Mouse (Mus musculus) bone marrow macrophage, adult 2 months (primary cell): Measurements from ENCODE around the gene Nphp4.

Experiments
- CTCF ChIP-seq: IDR thresholded peaks from 2 replicates; pipeline ENCODE4 v1.5.1; 2012; ENCODE audit warnings: low read depth, mild to moderate bottlenecking, low read length, moderate library complexity
- POLR2A ChIP-seq: IDR thresholded peaks from 2 replicates; pipeline ENCODE4 v1.6.1; 2012; ENCODE audit warnings: mild to moderate bottlenecking, low read depth, low read length, borderline replicate concordance

DNA sequence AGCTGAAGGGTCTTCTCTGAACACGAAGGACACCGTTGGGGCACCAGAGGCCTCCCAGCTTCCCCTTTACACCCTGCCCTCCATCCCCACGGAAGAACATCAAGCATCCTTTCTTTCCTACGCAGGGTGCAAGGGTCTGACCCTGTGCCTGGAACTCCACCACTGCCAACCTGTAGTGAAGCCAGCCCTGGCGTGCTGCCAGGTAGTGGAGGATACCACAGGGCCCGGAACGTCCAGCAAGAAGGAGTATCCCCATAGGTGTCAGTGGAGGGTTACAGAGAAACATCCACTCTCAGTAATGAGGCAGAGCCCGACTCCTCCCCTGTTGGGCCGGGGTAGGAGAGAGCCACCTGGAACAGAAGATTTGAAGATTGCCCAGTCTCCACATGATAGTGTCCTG is 133.5 kb downstream of the Nphp4 start:
- TF ChIP-seq POLR2A (no peak), CTCF (no peak)
